Mouse (Mus musculus) neural tube, embryonic 13.5 days (tissue): ENCODE results near the gene Gcnt4. TPM values are rescaled to one million over a fixed set of nuclear protein-coding genes. Genes with fewer than 3 reads are reported as not detected.

Source experiments
- ATAC-seq: fragments of 200-750 bp; cut with Nextera tagmentation; 2 replicates; pipeline ENCODE4 v1.8.0; 2017; ENCODE audit warnings: low read depth, mild to moderate bottlenecking, moderate TSS enrichment, moderate library complexity
- H3K27ac ChIP-seq: fragments of 300-500 bp; sonication (generic); replicated peaks from 2 replicates; pipeline ENCODE4 v1.5.1; 2015; ENCODE audit warnings: moderate library complexity, mild to moderate bottlenecking, inconsistent platforms
- H3K27me3 ChIP-seq: fragments of 300-500 bp; sonication (generic); 2 replicates; pipeline ENCODE4 v1.6.1; 2015; ENCODE audit warnings: mild to moderate bottlenecking, inconsistent platforms
- H3K36me3 ChIP-seq: fragments of 300-500 bp; sonication (generic); 2 replicates; pipeline ENCODE4 v1.6.1; 2015; ENCODE audit warnings: mild to moderate bottlenecking, inconsistent platforms
- H3K4me1 ChIP-seq: fragments of 300-500 bp; sonication (generic); replicated peaks from 2 replicates; pipeline ENCODE4 v1.6.1; 2015; ENCODE audit warnings: inconsistent platforms
- H3K4me2 ChIP-seq: fragments of 300-500 bp; sonication (generic); 2 replicates; pipeline ENCODE4 v1.6.1; 2015; ENCODE audit warnings: inconsistent platforms, mild to moderate bottlenecking, moderate library complexity
- H3K4me3 ChIP-seq: fragments of 300-500 bp; sonication (generic); 2 replicates; pipeline ENCODE4 v1.5.1; 2015; ENCODE audit warnings: mild to moderate bottlenecking, inconsistent platforms
- H3K9ac ChIP-seq: fragments of 300-500 bp; sonication (generic); 2 replicates; pipeline ENCODE4 v1.6.1; 2015; ENCODE audit warnings: moderate library complexity, mild to moderate bottlenecking, inconsistent platforms
- H3K9me3 ChIP-seq: fragments of 300-500 bp; sonication (generic); 2 replicates; pipeline ENCODE4 v1.6.1; 2016; ENCODE audit warnings: inconsistent platforms
- WGBS: fragments of 180-500 bp; shearing (Covaris S2); methylation state at CpG from one replicate; pipeline ENCODE4 v1.1.7; 2015; 5-methylcytosine and 5-hydroxymethylcytosine counted together
- polyA plus RNA-seq: library from polyadenylated mRNA; unstranded; fragments of >200 nt; fragmentation: Nextera tagmentation; extraction: Ambion mirVana; gene quantifications from 2 replicates; pipeline ENCODE4 v1.2.1, GENCODE M21; 2015

Gene Gcnt4
- polyA plus RNA-seq, 1 experiment from 2014 or later: 0.10 TPM

- Histone ChIP-seq H3K27ac (no peak overlapping the region), H3K9ac (no peak overlapping the region), H3K9me3 (no peaks in the 10 kb centered on the region), H3K4me2 (no peak overlapping the region), H3K27me3 (no peaks in the 10 kb centered on the region), H3K4me3 (no peak overlapping the region), H3K36me3 (no peaks in the 10 kb centered on the region), H3K4me1 (no peaks in the 10 kb centered on the region)
- ATAC-seq: no peak
- 91% methylated on average over 1 of the region's 1 CpGs for WGBS
Observed at GRCm38 (mm10) chr13:96960019-96960418, 35.5 kb downstream of the Gcnt4 start.

GRCm38 (mm10) chr13:96961366-96962157, 37.1 kb downstream of the Gcnt4 start:
- no peaks in the 10 kb centered on the region for H3K36me3 ChIP-seq
- H3K27ac ChIP-seq: no peak overlapping the region
- H3K9me3 ChIP-seq: no peaks in the 10 kb centered on the region
- H3K4me1 ChIP-seq: no peaks in the 10 kb centered on the region
- H3K27me3 ChIP-seq: no peaks in the 10 kb centered on the region
- H3K4me2 ChIP-seq: no peak overlapping the region
- H3K9ac ChIP-seq: no peak overlapping the region
- no peak for ATAC-seq
- H3K4me3 ChIP-seq: no peak overlapping the region
- 83% methylated on average over 9 of the region's 9 CpGs for WGBS

- Histone ChIP-seq H3K9me3 (no peaks in the 10 kb centered on the region), H3K4me1 (no peaks in the 10 kb centered on the region), H3K27ac (no peak overlapping the region), H3K27me3 (no peaks in the 10 kb centered on the region), H3K4me2 (no peak overlapping the region), H3K36me3 (no peaks in the 10 kb centered on the region), H3K4me3 (no peak overlapping the region), H3K9ac (no peak overlapping the region)
- 93% methylated on average over 5 of the region's 5 CpGs for WGBS
- no peak for ATAC-seq
Observed at GRCm38 (mm10) chr13:96962801-96963200, 38.3 kb downstream of the Gcnt4 start.

- H3K4me1 ChIP-seq: no peaks in the 10 kb centered on the region
- ATAC-seq: no peak
- H3K27ac ChIP-seq: no peak overlapping the region
- no peaks in the 10 kb centered on the region for H3K27me3 ChIP-seq
- H3K9ac ChIP-seq: no peak overlapping the region
- no peaks in the 10 kb centered on the region for H3K9me3 ChIP-seq
- H3K4me3 ChIP-seq: no peak overlapping the region
- WGBS: 94% methylated on average over 7 of the region's 7 CpGs
- H3K4me2 ChIP-seq: no peak overlapping the region
- H3K36me3 ChIP-seq: no peaks in the 10 kb centered on the region
Observed at GRCm38 (mm10) chr13:96964981-96965380, 40.5 kb downstream of the Gcnt4 start.

- no peak overlapping the region for H3K27ac ChIP-seq
Observed at GRCm38 (mm10) chr13:96966210-96967089, 42.0 kb downstream of the Gcnt4 start.

GRCm38 (mm10) chr13:96967091-96967490, 42.6 kb downstream of the Gcnt4 start:
- Histone ChIP-seq H3K4me2 (no peak overlapping the region), H3K9me3 (no peaks in the 10 kb centered on the region), H3K27me3 (no peaks in the 10 kb centered on the region), H3K4me1 (no peaks in the 10 kb centered on the region), H3K4me3 (no peak overlapping the region), H3K36me3 (no peaks in the 10 kb centered on the region), H3K27ac (no peak overlapping the region), H3K9ac (no peak overlapping the region)
- WGBS: 88% methylated on average over 5 of the region's 5 CpGs
- ATAC-seq: no peak

More at GRCm38 (mm10) chr13:96966210-96967089, 42.0 kb downstream of the Gcnt4 start:
- Histone ChIP-seq H3K36me3 (no peaks in the 10 kb centered on the region), H3K4me3 (no peak overlapping the region), H3K4me2 (no peak overlapping the region), H3K9ac (no peak overlapping the region), H3K27me3 (no peaks in the 10 kb centered on the region), H3K9me3 (no peaks in the 10 kb centered on the region), H3K4me1 (no peaks in the 10 kb centered on the region)
- whole genome bisulfite sequencing: 83% methylated on average over 15 of the region's 15 CpGs
- ATAC-seq: no peak

GRCm38 (mm10) chr13:96967822-96968221, 43.3 kb downstream of the Gcnt4 start:
- H3K4me3 ChIP-seq: no peak overlapping the region
- H3K36me3 ChIP-seq: no peaks in the 10 kb centered on the region
- H3K27me3 ChIP-seq: no peaks in the 10 kb centered on the region
- H3K27ac ChIP-seq: no peak overlapping the region
- no peak for ATAC-seq
- H3K9ac ChIP-seq: no peak overlapping the region
- no peak overlapping the region for H3K4me2 ChIP-seq
- no peaks in the 10 kb centered on the region for H3K4me1 ChIP-seq
- WGBS: 68% methylated on average over 2 of the region's 2 CpGs
- no peaks in the 10 kb centered on the region for H3K9me3 ChIP-seq

- Histone ChIP-seq H3K4me2 (no peak overlapping the region), H3K9ac (no peak overlapping the region), H3K9me3 (no peaks in the 10 kb centered on the region), H3K4me1 (no peaks in the 10 kb centered on the region), H3K27me3 (no peaks in the 10 kb centered on the region), H3K36me3 (no peaks in the 10 kb centered on the region), H3K4me3 (no peak overlapping the region), H3K27ac (no peak overlapping the region)
- no peak for ATAC-seq
- 84% methylated on average over 4 of the region's 4 CpGs for WGBS
Observed at GRCm38 (mm10) chr13:96971076-96971475, 46.6 kb downstream of the Gcnt4 start.

GRCm38 (mm10) chr13:96971861-96972282, 47.4 kb downstream of the Gcnt4 start:
- WGBS: 70% methylated on average over 9 of the region's 9 CpGs
- Histone ChIP-seq H3K27ac (no peak overlapping the region), H3K4me3 (no peak overlapping the region), H3K9me3 (no peaks in the 10 kb centered on the region), H3K27me3 (no peaks in the 10 kb centered on the region), H3K4me1 (no peaks in the 10 kb centered on the region), H3K36me3 (no peaks in the 10 kb centered on the region), H3K9ac (no peak overlapping the region), H3K4me2 (no peak overlapping the region)
- no peak for ATAC-seq

GRCm38 (mm10) chr13:96973318-96973717, 48.8 kb downstream of the Gcnt4 start:
- Histone ChIP-seq H3K27me3 (no peaks in the 10 kb centered on the region), H3K4me2 (no peak overlapping the region), H3K4me3 (no peak overlapping the region), H3K4me1 (no peaks in the 10 kb centered on the region), H3K9me3 (no peaks in the 10 kb centered on the region), H3K27ac (no peak overlapping the region), H3K9ac (no peak overlapping the region), H3K36me3 (no peaks in the 10 kb centered on the region)
- 98% methylated on average over 4 of the region's 4 CpGs for WGBS
- no peak for ATAC-seq

GRCm38 (mm10) chr13:96976986-96977595, 52.6 kb downstream of the Gcnt4 start:
- Histone ChIP-seq H3K27me3 (no peaks in the 10 kb centered on the region), H3K9me3 (no peaks in the 10 kb centered on the region), H3K36me3 (no peaks in the 10 kb centered on the region), H3K4me3 (no peak overlapping the region), H3K4me2 (no peak overlapping the region), H3K9ac (no peak overlapping the region), H3K27ac (no peak overlapping the region), H3K4me1 (no peaks in the 10 kb centered on the region)
- WGBS: 93% methylated on average over 6 of the region's 6 CpGs
- ATAC-seq: no peak

- H3K9ac ChIP-seq: no peak overlapping the region
- no peaks in the 10 kb centered on the region for H3K9me3 ChIP-seq
- H3K27me3 ChIP-seq: no peaks in the 10 kb centered on the region
- no peak overlapping the region for H3K4me3 ChIP-seq
- no peak for ATAC-seq
- H3K36me3 ChIP-seq: no peaks in the 10 kb centered on the region
- H3K4me1 ChIP-seq: peaks cover 13% of the 10 kb centered on the region
- no peak overlapping the region for H3K4me2 ChIP-seq
- no peak overlapping the region for H3K27ac ChIP-seq
Observed at GRCm38 (mm10) chr13:96980561-96980960, 56.1 kb downstream of the Gcnt4 start.
